Mouse (Mus musculus): ENCODE results near the gene Sec14l2. TPM values are rescaled to one million over a fixed set of nuclear protein-coding genes. Genes with fewer than 3 reads are reported as not detected.
A peak's percentile ranks its signal among the peaks of the same experiment; 100 is the strongest.

The Sec14l2 gene
- total RNA-seq, 2 experiments from 2014 or later: 2.3 to 2.6 TPM

DNA sequence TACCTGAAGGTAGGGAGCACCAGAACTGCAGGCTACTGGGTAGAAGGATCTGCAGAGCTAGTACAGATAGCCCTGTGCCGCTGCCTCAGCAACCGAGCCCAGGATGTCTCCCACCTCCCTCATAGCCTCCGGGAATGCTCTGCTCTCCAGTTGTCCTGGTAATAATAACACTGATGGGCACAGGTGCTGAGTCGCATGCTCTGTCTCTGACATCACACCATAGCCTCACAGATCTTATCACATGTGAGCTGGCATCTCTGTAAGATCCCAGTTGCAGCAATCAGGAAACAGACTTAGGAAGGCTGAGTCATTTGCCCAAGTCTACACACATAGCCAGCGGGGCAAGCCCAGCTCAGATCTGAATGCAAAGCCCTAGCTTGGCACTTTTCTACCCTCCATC lies 21.4 kb downstream of the Sec14l2 start:
- no peak for DNase-seq (ENCODE audit: low spot score in 2 of 2)

DNA sequence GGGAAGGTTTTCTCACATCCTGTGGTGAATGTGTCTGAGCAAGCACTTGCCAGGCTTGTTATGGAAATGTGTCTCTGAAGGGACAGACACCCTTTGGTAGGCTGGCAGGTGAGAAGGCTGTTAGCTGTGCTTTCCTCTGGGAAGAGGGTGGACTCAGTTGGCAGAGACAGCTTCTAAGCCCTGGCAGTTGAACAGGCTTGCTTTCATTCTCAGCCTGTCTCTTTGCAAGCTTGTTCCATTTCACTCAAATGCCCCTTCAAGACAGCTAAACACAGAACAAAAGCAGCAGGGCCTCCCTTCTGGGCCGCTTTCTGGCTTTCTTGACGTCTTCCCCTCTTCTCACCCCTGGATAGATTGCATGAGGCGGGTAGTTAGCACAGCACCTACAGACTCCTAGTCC lies 23.8 kb downstream of the Sec14l2 start:
- DNase-seq (ENCODE audit: low spot score in 2 of 2): no peak

DNA sequence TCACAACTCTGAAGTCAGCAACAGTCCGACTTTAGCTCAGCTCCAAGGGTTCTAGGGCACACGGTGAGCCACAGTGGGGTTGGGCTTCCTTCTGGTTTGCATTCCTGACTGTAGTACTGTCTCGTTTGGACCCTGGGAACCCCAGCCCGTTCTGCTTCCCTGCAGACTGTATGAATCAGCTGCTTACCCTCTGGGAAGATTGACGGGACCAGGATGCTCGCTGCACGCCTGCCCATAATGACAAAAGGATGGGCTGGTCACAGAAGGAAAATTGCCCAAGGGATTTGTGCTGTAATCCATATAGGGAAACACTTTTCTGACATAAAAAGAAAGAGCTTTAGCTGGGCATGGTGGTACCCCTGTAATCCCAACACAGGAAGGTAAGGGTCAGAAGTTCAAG lies 24.4 kb downstream of the Sec14l2 start:
- no peak for DNase-seq (ENCODE audit: low spot score in 2 of 2)

DNA sequence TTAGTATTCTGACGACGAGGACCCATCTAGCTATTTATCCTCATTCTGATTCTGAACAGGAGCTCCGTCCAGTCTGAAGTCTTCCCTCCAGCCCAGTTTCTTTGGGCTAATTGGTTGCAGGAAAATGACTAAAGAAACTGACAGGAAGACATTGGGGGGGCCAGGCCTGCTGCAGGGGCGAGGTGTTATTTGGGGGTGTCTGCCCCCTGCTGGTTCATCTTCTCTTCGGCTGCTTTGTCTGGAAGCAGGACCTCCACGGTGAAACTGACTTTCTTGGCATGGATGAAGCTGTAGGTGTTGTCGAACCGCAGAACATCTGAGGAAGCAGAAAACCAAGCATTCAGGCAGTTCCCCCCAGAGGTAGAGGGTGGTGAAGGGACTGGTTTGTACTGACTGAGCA lies 25.1 kb downstream of the Sec14l2 start:
- DNase-seq (ENCODE audit: low spot score in 2 of 2): no peak

DNA sequence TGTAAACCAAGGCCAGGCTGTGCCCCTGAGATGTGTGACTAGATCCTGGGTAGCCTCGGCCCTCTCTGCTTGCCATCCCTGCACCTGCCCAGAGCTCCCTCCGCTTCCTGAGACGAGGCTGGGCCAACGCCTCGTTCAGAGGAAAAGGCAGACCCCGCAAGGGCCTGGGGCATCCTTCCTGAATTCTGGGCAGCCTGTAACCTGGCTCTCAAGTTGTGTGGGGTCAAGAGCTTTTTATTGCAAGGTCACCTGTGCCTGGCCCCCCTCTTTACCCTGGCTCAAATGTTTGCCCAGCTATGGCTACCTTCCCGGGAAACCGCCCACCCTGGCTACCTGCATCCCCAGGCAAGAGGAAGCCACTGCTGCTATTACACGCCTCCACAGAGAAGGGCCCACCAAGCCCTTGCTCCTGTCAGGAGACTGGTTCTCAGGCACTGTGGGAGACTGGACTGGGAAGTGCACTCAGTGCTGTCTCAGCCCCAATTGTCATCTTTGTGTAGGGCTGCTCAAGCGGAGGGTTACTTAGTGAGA lies 26.1 kb downstream of the Sec14l2 start:
- no peak for DNase-seq (ENCODE audit: low spot score in 2 of 2)

DNA sequence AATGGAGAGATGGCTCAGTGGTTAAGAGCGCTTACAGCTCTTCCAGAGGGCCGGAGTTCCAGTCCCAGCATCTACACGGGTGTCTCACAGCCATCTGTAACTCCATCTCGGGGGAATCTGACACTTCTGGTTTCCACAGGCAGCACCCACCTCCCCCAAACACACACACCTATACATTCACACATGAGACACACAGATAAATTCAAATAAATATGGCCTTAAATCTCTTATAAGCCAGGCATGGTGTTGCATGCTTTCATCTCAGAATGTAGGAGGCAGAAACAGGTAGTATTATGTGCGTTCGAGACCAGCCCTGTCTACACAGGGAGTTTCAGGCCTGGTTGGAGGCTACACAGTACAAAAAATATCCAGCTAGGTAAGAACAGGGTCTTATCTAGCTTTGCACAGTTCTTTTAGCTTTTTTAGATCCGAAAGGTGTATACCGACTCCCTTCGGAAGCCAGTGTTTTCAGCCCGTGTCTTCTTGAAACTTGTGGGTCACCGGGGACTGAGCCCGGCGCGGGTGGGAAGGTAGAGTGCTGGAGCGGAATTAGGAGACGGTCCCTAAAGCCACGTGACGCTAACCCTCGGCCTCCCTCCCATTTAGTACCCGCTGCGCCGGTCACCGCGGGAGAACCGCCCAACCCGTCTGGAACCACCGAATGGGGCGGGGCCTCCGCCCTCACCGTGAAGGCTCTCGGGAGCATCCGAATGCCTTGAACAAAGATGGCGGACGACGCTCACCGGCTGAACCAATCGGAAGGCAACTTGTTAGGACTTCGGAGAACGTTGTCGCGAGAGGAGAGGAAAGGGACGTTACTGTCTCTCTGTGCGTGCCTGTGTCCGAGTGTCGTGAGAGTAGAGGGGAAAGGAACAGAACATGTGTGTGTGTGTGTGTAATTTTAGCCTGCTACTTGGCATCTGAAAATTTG lies 26.9 kb downstream of the Sec14l2 start:
- peak; percentile 92 to 97 for DNase-seq (ENCODE audit: low spot score in 2 of 2)

DNA sequence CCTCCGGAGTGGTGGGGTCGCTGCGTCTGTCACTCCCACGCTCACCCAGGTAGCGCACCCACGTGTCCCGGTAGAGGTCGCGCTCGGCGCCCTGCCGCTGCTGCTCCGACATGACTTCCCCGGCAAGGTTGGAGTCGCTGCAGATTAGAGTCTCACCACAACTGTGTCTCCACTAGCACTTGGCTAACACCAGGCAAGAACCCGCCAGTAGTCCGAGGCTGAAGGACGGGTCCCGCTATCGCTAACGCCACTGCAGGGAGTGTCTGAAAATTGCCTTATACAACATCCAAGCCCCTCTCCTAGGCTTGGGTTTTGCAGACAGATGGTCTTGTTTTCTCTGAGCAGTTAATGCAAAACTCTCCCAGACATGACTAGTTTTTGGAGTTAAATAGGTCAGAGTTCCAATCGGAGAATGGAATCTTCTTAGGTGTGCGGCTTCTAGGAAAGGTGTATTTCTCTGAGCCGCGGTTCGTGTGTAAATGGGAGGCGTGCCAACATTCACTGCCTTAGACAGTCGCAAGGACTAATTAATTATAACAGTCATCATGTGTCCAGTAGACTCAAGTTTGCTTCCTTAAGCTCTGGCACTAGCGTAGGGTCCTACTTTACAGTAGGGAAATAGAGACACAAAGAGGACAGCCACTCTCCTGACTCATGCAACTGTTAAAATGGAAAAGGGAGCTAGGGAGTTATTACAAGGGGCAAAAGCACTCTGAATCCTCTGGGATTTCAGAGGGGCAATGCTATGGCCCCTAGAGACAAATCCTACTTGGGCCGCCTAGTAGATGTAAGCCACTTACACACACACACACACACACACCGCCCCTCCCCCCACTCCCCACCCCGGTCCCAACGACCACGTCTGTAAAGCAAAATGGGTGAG lies 27.8 kb downstream of the Sec14l2 start, which contains the start of gene Mtfp1:
Gene Mtfp1, minus strand, starts transcription at position 275 of the 883 bp plus-strand sequence.
- peak in 1 of 2 experiments; percentile 31 for DNase-seq (ENCODE audit: low spot score in 2 of 2)

DNA sequence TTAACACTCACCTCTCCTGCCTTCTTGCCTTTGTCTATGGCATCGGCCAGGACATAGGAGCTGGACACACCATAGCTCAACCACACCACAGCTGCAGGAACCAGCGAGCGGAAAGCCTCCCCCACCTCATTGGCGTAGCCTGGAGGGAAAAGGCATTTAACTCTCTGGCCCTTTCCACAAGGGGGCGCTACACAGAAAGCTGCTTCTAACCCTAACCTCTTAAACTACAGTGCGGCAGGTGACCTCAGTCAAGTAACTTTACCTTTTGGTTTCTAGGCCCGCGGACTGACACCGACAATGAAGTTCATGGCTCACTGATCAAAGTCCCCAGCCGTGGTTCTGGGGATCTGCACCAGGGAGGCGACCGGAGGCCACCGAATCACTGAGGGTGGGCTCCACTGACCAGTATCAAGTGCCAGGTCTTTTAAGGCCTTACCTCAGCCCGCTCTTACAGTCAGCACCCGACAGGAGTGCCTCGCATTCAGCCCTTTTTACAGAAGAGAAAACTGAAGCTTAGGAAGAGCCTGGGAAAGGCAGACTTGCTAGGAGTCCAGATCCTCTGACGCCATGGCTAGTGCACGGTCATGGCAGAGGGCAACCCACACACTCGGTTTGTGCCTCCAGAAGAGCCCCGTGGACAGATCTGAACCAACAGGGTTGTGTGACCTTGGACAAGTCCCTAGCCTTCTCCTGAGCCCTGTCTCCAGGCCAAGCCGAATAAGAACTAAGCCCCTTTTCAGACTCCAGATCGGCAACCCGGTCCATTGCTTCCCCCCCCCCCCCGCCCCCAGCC lies 28.6 kb downstream of the Sec14l2 start:
- peak in 1 of 2 experiments; percentile 51 for DNase-seq (ENCODE audit: low spot score in 2 of 2)

DNA sequence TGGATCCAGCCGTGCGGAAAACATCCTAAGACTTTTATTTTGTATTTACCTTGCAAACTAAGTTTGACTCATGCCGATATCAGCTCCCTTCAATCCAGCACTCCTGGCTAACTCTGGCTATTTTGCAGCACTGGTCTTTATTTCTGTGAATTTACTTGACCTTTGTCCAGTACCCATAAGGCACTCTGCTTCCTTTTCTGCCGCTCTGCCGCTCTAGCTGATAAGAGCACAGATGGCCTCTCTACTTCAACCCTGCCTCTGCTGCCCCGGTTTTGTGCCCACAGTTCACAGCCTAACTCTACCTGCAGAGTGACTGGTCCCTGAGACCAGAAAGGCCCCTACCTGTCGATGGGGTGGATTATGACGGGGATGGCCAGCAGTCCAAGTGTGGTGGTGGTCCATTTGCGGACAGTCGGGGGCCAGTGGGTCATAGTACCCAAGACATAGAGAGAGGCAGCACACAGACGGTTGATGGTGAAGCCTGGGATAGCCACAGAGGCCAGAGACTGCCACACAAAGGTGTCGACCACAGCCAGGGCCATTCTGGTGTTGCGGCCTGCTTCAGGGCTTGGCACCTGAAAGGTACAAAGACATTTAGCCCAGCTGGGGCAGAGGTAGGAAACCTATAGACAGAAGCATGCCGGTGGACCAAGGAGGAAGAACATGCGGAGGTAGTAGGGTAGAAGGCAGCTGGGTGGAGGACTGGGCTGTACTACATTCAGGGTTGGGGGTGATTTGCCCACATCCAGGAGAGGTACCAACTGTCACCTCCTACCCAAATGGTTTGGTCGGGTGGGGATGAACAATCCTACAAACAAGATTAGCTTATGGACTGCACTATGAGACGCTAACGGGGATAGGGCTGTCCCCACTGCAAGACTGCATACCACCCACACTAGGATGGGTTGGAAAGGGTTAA lies 29.5 kb downstream of the Sec14l2 start:
- DNase-seq (ENCODE audit: low spot score in 2 of 2): no peak

DNA sequence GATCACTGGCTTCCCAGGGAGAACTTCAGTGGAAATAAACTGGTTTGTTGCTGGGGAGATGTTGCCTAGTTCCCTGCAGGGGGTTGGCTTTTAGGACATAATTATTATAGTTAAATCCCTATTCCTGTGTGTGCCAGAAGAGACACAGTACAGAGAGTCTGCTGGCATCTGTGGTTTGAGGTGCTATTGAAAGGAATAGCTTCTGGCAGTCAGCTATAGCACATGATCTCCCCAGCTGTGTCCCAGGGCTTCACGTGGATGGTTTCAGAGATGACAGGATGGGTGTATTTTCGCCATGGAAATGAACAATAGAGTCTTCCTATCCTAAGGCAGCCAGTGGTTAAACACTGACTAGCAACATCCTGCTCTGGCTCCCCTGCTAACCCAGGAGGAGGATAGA lies 35.9 kb downstream of the Sec14l2 start:
- DNase-seq (ENCODE audit: low spot score in 2 of 2): no peak

DNA sequence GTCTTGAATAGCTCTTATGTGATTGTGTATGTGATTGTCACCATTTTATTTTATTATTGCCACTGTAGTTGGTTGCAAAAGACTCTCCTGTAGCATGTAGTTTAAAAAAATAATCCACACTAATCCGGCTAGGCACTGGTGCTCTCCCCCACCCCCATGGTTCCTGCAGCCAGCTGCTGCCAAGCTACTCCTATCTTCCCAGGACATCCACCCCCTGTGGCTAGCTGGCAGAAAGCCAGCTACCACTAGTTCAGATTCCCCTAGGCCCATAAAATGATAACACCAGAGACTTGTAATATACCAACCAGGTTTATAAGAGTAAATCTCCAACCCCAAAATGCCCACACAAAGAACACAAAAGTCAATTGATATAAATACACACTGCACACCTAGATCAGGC lies 37.0 kb downstream of the Sec14l2 start:
- no peak for DNase-seq (ENCODE audit: low spot score in 2 of 2)

DNA sequence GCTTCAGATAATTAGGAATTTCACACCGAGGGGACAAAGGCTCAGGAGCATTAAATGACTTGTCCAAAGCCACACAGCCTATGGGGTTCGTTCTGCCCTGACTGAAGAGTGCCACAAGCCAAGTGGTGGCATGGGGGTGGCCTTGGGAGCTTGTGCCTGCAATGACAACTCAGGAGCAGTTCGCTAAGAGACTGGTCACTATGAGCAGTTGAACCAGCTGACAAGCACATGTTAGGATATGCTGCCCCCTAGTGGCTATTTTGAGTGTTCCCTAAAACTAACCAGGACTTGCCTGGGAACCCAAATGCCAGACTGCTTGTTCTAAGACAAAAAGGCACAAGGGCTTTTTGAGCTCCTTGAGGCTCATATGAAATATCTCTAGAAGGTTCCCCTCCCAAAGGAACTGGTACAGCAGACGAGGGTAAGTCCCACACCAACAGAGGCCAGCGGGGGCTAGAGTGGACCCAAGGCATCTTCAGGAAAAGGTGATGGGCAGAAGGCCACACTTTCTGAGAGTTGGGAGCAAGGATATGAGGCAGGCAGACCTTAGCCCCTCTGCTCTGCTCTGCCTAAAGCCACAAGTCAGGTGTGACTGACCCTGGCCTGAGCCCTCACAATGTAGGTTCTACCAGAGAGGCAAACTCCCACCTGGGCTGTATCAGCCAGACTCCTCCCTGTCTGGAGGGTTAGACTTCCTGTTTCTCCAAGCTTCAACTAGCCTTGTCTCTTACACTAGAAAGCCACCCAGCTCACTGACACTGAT lies 39.7 kb downstream of the Sec14l2 start:
- peak in 1 of 2 experiments; percentile 54 for DNase-seq (ENCODE audit: low spot score in 2 of 2)

DNA sequence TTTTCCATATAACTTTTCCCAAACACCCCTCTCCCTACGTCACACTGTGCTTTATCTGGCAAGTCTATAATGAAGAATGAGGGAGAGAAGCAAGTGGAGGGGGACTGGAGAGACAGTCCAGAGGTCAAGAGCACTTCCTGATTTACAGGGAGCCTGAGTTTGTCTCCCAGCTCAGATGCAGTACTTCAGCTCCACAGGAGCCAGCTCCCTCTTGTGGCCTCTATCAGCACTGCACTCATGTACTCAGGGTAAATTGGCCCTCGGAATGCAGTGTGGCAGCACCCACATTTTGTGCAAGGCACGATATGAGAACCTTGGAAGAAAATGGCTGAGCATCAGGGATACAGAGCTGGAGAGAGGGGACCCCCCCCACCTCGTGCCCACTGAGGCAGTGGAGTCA lies 43.0 kb downstream of the Sec14l2 start:
- no peak for DNase-seq (ENCODE audit: low spot score in 2 of 2)

DNA sequence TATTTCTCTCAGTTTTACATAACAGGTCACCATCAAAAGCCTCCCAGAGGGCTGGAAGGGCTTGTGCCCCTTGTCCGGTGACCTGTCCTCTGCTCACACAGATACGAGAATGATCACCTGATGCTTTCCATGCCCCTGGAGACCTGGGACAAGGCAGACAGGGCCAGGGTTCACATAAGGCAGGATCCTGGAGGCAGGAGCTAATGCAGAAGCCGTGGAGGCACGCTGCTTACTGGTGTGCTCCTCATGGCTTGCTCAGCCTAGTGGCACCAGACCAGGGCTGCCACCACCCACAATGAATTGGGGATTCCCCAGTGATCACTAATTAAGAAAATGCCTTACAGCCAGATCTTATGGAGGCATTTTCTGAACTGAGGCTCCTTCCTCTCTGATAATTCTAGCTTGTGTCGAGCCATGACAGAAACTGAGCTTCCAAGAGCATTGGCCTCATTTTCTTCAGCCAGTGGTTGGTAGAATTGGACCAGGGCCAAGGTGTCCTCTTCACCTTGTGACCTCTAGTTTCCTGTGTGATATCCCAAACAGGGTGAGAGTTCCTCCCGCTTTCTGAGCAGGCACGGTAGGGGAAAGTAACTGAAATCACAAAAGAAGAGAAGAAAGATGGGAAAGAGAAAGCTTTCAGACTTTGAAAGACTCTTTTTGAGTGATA lies 44.8 kb downstream of the Sec14l2 start:
- DNase-seq (ENCODE audit: low spot score in 2 of 2): no peak

DNA sequence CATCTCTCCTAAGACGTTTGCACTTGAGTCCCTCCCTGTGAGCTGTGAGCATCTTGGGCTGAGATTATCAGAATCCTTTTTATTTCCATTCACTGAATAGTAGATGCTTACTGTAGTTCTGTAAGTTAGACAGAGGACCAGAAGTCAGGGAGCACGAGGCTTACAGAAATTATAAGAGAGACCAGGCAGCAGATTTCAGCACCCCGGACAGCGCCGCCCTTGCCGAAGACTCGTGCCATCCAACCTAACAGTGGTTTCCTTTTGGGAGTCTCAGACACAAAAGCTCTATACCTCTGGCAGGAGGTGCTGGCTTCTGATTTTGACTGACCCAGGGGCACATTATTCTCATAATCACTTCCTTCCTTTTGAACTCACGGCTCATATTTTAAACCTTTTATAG lies 46.6 kb downstream of the Sec14l2 start:
- peak in 1 of 2 experiments; percentile 65 for DNase-seq (ENCODE audit: low spot score in 2 of 2)

DNA sequence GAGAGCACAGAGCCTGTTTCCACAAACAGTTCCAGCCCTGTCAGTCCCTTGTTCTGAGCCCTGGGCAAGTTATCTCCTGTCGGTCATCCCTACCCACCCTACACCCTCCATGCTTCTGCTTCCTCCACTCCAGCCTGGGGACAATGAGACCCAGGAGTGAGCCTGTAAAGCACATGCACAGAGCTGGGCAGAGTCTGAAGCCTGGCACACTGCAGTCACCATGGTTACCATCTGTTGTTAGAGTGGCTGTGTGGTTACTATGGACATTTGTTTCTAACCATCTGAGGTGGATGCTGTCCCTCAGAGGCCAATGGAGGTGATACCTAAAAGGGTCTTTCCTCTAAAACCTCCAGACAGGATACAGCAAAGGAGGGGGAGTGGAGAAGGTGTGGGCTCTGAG lies 53.6 kb downstream of the Sec14l2 start:
- no peak for DNase-seq (ENCODE audit: low spot score in 2 of 2)

DNA sequence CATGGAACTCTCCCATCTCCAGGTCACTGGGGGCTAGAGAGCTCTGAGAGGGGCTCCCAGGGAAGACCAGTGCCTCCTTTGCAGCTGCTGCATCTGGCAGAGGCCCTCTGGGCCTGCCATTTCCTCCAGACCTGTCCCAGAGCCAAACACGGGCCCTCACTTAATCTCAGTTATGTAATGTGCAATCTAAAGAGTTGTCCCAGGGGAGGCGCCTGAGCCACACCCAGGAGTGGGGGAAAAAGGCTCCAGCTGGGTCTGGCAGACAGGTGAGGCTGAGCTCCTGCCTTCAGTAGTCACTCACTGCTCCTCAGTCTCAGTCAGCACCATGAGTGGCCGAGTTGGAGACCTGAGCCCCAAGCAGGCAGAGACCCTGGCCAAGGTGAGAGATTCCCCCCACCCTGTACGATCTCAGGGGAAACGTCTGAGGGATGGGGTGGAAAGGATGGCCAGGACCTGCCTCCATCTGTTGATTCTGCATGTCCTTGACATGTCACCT lies 58.5 kb downstream of the Sec14l2 start, which contains the start of gene Sec14l3:
Gene Sec14l3, plus strand, starts transcription at position 215 of the 496 bp plus-strand sequence.
- no peak for DNase-seq (ENCODE audit: low spot score in 2 of 2)

DNA sequence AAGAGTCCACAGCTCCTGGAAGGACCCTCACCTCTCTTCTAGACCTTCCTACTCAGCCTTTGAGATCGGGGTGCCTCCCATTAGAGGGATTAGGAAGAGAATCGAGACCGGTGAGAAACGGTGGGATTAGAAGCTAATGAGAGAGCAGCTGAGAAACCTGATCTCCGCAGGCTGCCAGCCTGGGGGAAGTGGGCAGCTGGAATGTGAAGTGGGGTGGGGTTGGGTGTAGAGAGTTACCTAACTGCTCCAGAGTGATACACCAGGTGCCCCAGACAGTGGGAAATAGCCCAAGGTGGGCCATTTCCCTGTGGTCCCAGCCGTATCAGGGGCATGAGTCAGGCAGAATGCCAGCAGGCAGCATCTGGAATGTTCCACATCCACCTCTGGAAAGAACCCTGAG lies 60.2 kb downstream of the Sec14l2 start:
- no peak for DNase-seq (ENCODE audit: low spot score in 2 of 2)

Data from gastrocnemius, postnatal 4 days (tissue).